1 mouse cellular context compared by ENCODE assay signal in the genomic region with DNA sequence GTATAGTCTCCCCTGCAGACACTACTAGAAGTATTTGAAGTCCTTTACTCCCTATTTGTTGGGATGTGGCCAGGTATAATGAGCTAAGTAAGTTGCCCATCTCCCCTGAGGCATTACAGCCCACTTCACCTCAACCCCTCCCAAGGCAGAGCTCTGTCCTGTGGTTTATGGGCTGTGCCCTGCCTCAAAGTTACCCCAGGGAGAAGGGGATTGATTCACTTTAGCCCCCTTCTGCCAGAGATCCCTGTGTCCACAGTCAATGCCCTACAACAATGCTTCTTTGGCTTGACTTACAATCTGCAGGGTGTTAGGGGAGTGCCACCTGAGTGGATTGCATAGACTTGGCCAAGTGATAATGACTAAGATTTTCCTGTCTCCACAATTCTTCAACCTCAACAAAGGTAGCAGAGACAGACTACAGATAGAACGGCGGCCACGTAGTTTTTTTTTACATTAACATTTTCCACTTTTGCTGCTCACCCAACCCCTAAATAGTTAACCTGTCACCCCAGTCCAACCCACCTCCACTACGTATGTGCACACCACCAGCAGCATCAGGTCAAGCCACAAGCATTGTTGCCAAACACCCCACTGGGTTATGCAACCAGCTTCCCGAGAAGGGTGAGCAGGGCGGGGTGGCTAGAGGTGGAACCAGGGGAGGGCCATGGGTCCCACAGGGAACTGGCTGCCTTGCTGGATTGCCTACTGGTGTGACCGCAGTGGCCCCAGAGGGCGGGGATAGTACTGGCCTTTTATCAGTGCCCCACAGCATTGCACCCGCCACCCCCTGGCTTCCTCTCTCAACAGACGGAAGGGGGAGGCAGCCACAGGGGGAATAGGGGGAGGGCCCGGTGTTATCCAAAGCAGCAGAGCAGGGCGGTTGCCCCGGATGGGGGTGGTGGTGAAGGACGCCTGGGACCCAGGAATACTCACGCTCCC.
A peak's percentile ranks its signal among the peaks of the same experiment; 100 is the strongest.
TF ChIP-seq lines count a peak whose summit lies in the region.

Gene Nfe2 (minus strand): TSS at position 614 of the 939 bp plus-strand sequence.

TF ChIP-seq in CH12.LX, 34 proteins besides CTCF, POLR2A, EP300 and RAD21 (continued from another document):
- no peak for TF ChIP-seq USF2 (conservative IDR thresholded peaks at IDR 0.05; ENCODE audit: low read depth, low read length)
- peak; percentile 83 for TF ChIP-seq JUND (conservative IDR thresholded peaks at IDR 0.05; ENCODE audit: low read depth, low read length)
- no peak for TF ChIP-seq KAT2A (IDR thresholded peaks at IDR 0.05; ENCODE audit: insufficient replicate concordance, low read length)
